Mouse (Mus musculus) gastrocnemius, adult 2 months (tissue): ENCODE data around the gene Vmn2r6. TPM values are rescaled to one million over a fixed set of nuclear protein-coding genes. Genes with fewer than 3 reads are reported as not detected.
"Not testable (repeated sequence)": the region's sequence is repeated elsewhere in the genome, so short reads cannot be mapped to it uniquely, and the experiment has no call there.

ENCODE experiments used
- DNase-seq: peaks from one replicate; pipeline ENCODE4 v3.0.0; 2022
- H3K27ac ChIP-seq: fragments of 200-600 bp; 2 replicates; pipeline ENCODE4 v1.8.1; 2022; ENCODE audit warnings: mild to moderate bottlenecking
- H3K4me3 ChIP-seq: fragments of 200-600 bp; 2 replicates; pipeline ENCODE4 v1.8.1; 2022; ENCODE audit warnings: mild to moderate bottlenecking, moderate library complexity
- CTCF ChIP-seq: fragments of 200-600 bp; IDR thresholded peaks from 2 replicates; pipeline ENCODE4 v1.8.1; 2022; ENCODE audit warnings: antibody characterized with exemption, mild to moderate bottlenecking, moderate library complexity
- intact Hi-C: fragments of 180-260 bp; cut with DNase I; formaldehyde crosslinking; loops from one replicate; pipeline ENCODE4 v1.15.1; 2025
- long read RNA-seq, 2 experiments: library from polyadenylated mRNA; stranded (forward); transcript quantifications; one replicate each; pipeline ENCODE4 v2.0.0; 2021
- total RNA-seq, 2 experiments: library from RNA; stranded (reverse); gene quantifications; 2 replicates each; pipeline ENCODE4 v1.2.3; 2021

Vmn2r6 gene
- not detected for total RNA-seq
- long read RNA-seq, experiment 1: 0 reads
- long read RNA-seq, experiment 2: 0 reads

GRCm38 (mm10) chr3:64565730-64566129 is at the start of gene Vmn2r6:
Gene Vmn2r6, minus strand, starts transcription at chr3:64565830.
- H3K27ac ChIP-seq, DNase-seq, intact Hi-C loops, H3K4me3 ChIP-seq: not testable (repeated sequence)

DNA sequence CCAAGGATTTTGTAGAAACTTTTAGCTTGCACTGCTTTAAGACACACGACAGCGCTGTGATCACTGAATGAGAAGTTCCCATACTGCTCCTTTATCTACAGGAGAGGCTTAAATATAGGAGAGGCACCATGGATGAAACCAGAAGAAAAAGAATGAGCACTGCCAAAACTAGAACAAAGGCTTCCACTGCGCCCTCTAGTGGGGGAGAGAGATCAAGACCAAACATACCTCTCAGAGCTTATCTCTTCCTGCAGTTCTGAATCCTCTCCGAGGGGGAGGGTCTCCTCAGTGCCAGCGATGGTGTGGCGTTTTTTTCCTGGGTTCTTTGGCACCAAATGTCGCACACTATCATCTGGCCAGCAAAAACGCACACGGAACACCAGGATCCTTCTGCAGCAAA is 22.0 kb upstream of the Vmn2r6 start:
- H3K27ac ChIP-seq: no peak overlapping the region
- TF ChIP-seq CTCF: peak; percentile 28; the same call in 1 of the 2 replicates
- no peak overlapping the region for H3K4me3 ChIP-seq
- intact Hi-C loops: no loop called here
- no peak for DNase-seq

DNA sequence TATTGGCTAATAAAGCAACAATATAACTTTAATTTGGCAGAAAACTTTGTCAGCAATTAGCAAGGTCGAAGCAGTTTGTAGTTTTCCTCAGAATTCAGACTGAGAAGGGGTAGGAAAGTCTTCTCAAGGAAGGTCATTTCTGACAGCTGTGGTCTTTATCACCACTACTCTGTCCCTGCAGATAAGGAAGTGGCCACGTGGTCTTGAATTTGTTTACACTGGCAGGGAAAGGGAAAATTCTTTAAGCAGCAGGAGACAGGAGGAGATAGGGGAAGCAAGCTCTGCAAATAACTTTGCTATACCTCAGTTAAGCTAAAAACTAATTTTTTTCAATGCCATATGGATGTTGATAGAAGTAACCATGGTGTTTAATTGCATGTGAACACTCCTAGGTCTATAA is 3.2 kb upstream of the Vmn2r6 start:
- intact Hi-C loops, H3K4me3 ChIP-seq, H3K27ac ChIP-seq, DNase-seq: not testable (repeated sequence)

- DNase-seq, H3K27ac ChIP-seq, intact Hi-C loops: not testable (repeated sequence)
Observed at GRCm38 (mm10) chr3:64523585-64523984, 42.0 kb downstream of the Vmn2r6 start.

DNA sequence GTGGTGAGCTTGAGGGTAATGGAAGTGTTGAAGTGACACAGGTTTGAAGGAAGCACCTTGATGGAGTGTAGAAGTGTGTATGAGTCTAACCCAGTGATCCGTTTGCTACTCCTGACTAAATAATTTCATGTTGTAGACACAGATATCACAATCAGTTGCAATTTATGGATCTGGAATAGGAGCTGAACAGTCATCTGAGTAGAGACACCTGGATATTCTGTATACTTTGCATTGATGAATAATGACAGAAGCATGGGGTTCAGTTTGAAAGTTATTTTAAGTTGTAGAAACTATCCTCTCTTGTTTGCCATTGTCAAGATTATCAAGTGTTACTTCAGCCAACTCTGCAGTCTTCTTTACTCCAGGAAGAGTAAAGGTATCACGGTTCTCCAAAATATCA is 55.9 kb downstream of the Vmn2r6 start, which contains the start of gene Vmn2r5:
Gene Vmn2r5 (minus strand): TSS at position 101 of the 400 bp plus-strand sequence.
- H3K4me3 ChIP-seq, DNase-seq, H3K27ac ChIP-seq, intact Hi-C loops: not testable (repeated sequence)

More at GRCm38 (mm10) chr3:64523585-64523984, 42.0 kb downstream of the Vmn2r6 start:
- H3K4me3 ChIP-seq: not testable (repeated sequence)

Other genes with a start within 250 kb of the Vmn2r6 start
- not detected for gene Vmn2r4, start 150.5 kb downstream of the Vmn2r6 start, total RNA-seq
- not detected for gene Vmn2r5, start 56.0 kb downstream of the Vmn2r6 start, total RNA-seq